Mouse (Mus musculus): Measurements from ENCODE around the gene Clec14a. TPM values are rescaled to one million over a fixed set of nuclear protein-coding genes. Genes with fewer than 3 reads are reported as not detected.

Clec14a gene
- polyA plus RNA-seq (2017; shearing (Covaris generic)): not detected

GRCm38 (mm10) chr12:58268563-58269501 lies at the start of gene Clec14a:
Gene Clec14a, minus strand, starts transcription at chr12:58269290.

Other genes starting within 250 kb of the Clec14a start
- gene Sstr1, start 57.5 kb downstream of the Clec14a start, polyA plus RNA-seq (2017; shearing (Covaris generic)): not detected